Mouse (Mus musculus) 3134 (cell line): ENCODE results near the gene Rtraf.
"Not testable (repeated sequence)": the region's sequence is repeated elsewhere in the genome, so short reads cannot be mapped to it uniquely, and the experiment has no call there.

Experiments used
- DNase-seq: peaks from one replicate; pipeline ENCODE4 v3.0.0-alpha.2; 2011; ENCODE audit warnings: low spot score; ENCODE audit not compliant: insufficient read length; ENCODE audit errors: extremely low read depth

Rtraf gene

DNA sequence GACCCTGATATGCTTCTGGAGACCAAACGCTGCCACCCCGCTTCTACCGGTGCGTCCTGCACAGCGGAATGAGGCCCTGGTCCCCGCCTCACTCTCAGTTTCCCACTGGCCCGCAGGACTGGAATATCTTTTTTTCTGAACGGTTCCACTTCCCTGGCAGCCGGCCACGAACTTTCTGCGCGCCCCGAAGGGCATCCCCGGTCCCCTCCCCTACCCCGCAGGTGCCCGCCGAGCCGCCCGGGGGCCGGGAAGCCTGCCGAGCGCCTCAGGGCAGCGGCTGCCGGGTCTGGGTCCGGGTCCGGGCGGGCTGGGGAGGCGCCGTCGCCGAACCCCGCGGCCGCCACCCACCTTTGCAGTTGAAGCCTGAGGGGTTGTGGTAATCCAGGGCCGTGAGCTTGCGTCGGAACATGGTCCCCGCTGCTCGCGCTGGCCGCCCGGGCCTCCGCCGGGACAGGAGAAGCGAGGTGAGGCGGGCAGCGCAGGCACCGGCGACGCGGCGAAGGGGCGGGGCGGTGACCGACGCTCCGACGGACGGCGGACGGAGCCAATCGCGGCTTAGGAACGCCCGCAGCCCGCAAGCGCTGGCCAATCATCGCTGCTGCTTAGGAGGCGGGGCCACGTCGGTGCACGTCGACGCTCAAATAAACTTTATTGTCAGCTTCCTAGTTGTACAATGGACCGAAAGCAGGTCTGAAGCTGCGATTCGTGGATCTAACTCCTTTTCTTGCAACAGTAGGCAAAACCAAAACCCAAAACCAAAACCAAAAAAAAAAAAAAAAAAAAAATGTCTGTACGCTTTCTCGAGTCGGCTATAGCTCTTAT lies at the start of gene Rtraf:
Gene Rtraf, minus strand, starts transcription at position 504 of the 822 bp plus-strand sequence.
- DNase-seq: peak; percentile 93

DNA sequence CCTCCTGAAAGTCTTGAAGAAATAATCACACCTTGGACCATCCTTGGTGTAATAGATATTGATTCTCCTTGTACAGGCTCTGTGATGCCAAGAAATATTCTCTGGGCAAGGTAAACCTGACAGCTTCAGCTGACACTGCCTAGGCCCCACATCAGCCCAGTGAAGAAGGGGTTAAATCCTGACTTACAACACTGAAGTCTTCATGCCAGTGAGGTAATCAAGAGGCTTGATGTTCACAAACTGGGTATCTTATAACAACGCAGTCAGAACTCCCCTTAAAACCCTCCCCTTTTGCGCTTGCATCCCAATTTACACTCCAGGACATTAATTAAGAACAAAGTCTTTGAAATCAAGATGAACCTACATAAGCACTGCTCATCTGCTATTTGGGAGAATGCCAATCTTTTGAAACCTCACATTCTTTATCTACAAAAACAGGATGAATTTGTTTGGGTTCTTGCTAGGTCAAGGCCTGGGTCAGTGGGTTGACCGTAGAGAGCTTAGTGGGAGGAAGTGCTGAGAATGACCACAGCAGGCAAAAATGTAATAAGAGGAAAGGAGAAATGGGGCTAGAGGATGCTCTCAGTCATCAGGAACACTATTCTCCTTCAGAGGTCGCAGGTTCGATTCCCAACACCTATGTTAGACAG lies 43.8 kb upstream of the Rtraf start:
- DNase-seq: no peak

DNA sequence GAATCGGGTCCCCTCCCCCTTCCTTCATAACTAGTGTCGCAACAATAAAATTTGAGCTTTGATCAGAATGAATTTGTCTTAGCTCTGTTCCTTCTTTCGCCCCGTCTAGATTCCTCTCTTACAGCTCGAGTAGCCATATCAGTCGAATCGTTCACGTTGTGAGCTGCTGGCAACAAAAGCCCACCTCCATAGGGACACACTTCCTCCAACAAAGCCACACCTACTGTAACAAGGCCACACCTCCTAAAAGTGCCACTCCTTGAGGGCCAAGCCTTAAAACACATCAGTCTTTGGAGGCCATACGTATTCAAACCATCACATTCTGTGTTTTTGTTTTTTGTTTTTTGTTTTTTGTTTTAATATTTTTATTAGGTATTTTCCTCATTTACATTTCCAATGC lies 41.5 kb upstream of the Rtraf start:
- DNase-seq: not testable (repeated sequence)

DNA sequence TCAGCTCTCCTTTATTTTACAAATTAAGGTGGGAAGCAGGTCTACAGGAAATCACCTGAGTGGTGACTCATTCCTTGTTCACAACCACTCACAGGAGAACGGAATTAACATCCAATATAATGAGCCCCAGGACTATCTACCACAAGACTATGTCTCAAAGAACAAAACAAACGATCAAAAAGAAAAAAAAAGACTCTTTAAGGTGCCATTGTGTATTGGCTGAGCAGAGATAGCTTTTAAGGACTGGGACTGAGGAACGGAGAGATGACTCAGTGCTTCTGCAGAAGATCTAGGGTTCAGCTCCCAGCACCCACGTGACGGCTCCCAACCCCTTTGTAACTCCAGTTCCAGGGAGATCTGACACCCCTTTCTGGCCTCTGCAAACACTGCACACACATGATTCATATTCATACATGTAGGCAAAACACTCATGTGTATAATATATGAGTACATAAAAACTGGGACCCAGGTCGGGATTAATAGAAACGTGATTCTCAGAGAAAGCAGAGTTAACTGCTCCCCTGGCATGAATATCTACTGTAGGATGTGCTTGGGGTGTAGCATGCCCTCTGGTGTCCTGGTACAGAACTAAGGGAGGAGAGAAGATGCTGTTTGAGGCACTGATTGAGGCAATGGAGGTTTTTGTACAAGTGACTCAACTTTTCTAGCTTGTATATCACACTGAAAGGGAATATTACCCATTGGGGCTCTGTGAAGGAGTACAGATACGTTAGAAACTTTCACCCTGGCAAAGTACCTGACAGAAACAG lies 37.9 kb upstream of the Rtraf start:
- DNase-seq: no peak

DNA sequence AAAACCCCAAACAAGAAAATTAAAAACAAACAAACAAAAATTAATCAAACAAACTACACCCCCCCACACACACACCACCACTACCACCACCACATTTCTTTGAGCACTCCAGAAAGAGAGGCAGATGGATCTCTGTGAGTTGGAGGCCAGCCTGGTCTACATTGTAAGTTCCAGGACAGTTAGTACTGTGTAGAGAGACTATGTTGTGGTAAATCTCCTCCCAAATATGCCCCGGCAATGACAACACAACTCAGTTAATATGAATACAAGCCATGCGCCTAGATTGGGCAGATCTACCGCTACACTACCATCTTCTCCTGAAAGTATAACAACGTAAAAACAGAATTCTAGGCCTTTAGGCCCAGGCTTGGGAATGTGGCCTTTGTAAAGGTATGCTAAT lies 36.7 kb upstream of the Rtraf start:
- DNase-seq: no peak

DNA sequence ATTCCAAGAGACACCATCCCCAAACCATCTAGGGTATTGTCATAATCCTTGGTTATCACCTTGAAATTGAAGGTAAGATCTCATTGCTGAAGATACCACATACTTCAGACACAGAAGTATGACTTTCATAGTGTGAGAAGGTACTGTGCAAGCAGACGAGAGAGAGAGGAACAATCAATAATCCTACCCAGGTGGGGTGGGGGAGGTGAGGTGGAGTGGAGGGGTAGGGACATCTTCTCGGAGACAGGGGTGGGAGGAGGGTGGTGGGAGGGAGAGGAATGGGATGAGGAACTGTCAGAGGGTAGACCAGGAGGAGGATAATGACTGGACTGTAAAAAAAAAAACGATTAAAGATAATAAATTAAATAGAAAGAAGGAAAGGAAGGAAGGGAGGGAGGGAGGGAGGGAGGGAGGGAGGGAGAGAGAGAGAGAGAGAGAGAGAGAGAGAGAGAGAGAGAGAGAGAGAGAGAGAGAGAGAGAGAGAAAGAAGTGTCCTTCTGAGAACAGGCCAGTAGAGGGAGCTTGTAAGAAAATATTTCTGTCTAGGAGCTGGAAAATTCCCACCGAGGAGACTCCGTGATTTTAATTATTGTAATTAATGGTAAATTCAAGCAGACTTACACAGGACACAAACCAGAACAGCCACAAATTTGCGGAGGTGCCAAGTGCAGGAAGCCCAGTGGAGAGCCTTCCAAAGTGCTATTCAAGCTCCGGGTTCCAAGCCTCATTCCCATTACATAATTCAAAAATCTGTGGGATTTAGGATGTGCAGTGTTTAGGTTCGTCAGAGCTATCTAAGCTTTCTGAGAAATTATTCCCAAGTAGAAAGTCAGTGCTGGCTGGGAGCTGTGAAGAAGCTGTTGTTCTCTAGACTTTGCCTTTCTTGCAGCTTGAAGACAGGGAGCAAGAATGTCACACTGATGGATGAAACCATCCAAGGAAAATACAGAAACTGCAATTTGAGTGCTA lies 35.5 kb upstream of the Rtraf start:
- DNase-seq: no peak

DNA sequence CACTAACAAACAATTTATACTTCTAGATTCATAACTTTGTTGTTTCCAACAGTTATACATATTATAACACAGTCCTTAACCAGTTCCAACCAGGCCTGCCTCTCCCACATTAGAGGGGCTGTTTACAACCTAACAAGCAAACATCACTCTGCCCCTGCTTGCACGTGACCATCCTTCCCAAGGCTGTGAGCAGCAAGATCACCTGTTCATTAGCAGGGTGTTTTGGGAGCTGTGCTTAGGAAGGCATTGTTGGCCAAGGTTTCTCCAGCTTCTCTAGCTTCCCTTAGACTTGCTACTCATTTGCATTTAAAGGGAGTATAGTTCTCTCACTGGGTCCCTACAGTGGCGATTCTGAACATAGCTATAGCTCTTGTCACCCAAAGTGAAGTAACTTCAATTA lies 34.7 kb upstream of the Rtraf start:
- no peak for DNase-seq

DNA sequence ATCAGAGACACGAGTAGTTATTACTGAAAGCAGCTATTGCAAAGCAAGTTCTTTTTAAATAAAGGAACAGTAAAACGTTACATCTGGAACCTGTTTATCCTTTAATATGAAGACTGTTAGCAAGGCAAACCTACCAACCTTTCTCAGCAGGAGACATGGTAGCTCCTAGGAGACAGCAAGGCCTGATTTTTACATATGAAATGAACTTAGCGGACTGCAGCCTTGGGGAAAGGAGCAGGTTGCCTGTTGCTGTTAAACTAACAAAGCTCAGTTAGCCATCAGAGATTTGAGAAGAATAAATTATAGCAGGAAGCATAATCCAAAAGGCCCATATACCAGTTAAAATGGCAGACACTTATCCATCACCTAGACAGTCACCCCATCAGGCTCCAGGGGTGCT lies 29.8 kb upstream of the Rtraf start:
- DNase-seq: no peak

DNA sequence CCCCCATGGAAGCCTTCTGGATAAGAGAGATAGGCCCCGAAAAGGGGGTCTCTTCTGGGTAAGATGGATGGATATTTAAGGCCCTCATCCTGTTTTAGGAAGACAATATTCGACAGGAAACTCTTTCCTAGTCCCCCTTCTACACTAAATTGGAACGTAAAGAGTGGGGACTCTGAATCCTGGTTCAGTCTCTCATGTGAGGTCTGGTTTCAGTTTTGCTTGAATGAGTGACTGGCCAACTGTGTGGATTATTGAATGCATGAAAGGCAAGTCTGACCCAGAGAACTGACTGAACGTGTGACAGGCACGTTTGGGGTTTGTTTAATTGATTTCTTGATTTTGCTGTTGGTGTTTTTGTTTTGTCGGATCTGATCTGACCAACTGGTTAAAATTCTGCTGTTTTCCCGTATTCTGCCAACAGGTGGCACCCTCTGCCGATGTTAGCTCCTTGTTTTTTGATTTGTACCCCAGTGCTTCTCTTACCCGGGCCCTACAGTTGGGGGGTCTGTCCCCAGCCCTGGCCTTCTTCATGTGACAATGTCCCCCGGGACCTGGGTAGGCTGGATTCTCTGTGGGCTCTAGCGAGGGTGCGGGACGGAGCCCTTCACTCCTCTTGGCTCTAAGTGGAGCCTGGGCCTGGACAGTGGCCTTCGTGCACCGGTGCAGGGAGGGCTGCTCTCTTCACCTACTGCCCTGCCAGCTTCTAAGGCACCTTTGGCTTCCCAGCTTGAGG lies 16.1 kb upstream of the Rtraf start:
- peak; percentile 58 for DNase-seq

DNA sequence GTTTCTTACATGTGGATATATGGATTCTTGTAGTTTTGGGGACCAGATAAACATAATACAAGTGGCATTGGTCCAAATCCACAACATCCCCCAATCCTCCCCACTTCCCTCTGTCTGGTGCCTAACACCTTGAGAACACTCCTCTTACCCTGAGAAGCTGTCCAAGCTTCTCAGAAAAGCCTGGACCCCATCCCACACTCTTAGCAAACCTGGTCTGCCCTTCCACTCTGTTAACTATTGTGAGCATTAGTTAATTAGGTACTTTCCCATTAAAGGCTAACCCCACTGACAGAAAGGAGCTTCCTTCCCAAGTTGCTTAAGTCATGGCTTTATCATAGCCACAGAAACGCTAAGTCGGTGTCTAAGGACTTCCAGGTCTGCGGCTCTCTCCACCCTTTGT lies 12.7 kb upstream of the Rtraf start:
- DNase-seq: no peak

DNA sequence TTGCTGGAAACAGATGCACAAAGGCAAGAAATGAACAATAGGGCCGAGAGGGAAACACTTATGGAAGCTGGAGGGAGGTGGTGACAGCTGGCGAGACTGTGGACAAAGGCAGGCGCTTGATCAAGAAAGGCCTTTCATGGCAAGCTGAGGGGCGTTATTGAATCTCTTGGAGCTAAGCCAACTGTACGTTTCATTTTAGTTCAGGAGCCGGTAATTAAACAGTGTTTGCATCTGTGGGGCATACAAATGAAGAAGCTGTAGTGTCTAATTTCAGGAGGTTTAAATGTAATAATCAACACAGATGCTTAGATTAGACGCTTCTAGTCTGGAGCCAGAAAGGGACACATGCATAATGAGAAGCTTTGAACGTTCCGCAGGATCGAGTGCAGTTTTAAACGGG lies 1.9 kb upstream of the Rtraf start:
- no peak for DNase-seq

DNA sequence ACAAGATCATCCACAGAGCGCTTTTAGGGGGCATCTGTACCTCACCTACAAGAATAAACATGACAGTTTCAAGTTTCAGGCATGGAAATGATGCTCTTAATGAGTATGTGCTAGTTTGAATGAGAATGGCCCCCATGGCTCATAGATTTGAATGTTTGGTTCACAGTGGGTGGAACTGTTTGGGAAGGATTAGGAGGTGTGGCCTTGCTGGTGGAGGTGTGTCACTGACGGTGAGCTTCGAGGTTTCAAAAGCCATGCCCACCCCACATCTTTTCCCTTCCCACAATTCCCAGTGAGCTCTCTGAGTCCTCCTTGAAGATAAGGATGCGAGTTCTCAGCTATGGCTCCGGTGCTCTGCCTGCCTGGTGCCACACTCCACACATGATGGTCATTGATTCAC lies 1.9 kb downstream of the Rtraf start:
- no peak for DNase-seq

DNA sequence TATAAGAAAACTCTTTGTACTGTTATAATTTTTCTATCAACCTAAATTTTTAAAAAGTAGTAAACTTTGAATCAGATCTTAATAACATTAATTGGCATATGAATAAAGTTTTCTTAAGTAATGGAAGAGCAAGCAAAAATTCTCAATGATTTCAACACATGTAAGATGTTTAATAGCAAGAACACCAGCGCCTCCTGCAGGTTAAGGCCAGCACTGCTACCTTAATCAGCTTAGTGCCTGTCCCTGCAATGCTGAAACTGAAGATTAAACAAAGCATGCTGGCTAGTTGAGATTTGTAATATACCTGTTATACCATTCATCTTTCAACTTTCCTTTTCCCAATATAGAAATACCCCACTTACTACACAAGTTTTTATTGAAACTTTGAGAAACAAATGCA lies 5.7 kb downstream of the Rtraf start:
- peak; percentile 21 for DNase-seq

DNA sequence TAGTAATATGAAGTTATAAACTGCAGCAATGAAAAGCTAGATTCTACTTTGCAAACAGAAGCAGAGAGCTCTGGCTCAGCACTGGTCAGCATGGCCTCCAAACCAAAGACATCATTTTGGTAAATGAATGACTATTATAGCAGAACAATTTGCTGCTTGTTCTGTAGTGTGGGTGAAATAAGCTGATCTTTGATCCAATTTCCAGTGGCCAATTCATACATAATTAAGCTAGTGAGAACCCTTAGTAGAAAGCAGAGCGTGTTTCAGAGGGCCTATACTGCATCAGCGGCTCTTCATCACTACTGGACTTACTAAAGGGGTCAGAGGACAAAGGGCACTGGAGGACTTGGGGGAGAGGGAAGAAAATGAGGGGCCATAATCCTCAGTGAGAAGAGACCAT lies 10.6 kb downstream of the Rtraf start:
- no peak for DNase-seq

DNA sequence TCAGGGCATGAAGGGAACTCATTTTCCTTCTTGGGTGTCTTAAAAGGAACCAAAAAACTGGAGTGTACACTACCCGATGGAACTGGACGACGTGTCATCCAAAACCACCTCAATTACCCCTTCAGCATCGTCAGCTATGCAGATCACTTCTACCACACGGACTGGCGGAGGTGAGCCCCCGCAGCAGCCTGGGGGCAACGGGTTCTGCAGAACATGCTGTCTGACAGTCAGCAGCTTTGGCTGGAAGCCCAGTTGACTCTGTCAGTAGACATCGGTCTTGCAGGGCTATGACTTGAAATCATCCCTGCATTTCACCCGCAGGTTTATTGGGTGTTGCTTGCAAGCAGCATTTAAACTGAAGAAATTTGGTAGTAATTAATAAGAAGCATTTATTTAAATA lies 13.7 kb downstream of the Rtraf start:
- peak; percentile 13 for DNase-seq

DNA sequence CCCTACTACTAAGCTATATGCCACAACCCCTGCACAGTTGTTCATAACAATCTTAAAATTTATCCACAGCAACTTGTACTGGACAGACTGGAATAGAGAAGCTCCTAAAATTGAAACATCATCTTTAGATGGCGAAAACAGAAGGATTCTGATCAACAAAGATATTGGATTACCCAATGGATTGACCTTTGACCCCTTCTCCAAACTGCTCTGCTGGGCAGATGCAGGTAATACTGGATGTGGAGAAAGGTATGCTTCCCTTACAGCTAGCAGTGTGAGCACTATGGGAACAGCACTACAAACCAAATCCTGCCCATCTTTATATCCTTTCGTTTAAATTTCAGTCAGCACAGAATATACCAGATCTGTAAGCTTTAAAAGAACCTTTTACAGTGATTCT lies 15.8 kb downstream of the Rtraf start:
- DNase-seq: no peak

DNA sequence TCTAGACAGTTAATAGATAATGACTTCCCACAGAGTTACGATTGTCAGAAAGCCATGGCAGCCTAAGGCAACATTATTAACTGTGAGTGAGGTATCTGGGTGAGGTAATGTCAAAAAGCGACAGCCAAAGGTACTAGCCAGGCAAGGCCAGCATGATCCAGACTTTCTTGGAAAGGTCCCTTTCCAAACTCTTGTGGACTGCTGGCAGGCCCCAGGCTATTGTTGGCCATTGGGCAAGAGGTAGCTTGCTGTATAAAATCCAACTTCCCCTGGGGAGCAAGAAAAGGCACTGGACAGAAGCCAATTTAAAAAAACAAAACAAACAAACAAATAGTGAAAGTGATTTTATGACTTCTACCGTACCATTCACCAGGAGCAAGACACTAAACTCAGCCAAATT lies 16.3 kb downstream of the Rtraf start:
- no peak for DNase-seq

DNA sequence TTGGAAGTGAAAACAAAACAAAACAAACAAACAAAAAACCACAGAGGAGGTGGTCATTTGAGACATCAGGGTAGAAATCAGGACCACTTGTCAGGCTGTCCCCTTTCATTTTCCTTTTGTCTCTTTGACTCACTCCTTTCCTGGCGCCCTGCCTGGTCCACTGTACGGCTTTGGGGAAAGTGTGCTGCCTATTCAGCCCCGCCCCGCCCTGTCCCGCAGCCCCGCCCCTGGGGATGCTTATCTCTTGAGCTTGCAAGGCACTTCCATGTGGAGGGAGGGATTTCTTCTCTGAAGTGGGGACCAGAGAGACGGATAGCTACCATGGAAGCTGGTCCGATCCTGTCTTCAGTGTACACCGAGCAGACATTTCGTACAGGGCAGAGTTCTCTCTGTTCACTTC lies 20.0 kb downstream of the Rtraf start:
- DNase-seq: no peak

DNA sequence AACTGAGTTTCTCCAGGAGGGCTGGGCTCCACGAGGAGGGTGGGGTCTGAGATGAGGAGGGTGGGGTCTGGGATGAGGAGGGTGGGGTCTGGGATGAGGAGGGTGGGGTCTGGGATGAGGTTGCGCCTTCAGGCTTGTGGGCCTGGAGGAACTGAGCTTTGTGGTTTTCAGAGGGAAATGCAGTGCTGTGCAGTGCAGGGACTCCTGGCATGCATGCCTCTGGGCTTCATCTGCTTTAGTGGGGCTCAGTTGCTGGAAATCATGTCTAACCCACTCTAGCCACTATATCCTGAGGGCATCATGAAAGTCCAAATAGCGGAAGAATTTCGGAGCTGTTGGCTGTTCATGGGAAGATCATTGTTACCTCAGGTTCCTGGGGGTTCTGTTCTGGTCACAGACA lies 20.4 kb downstream of the Rtraf start:
- DNase-seq: no peak
